Mouse (Mus musculus) effector memory CD4-positive, alpha-beta T cell, adult 5 months (primary cell): ENCODE results near the gene S100a8. TPM values are rescaled to one million over a fixed set of nuclear protein-coding genes. Genes with fewer than 3 reads are reported as not detected.

ENCODE experiments used
- polyA plus RNA-seq: library from polyadenylated mRNA; unstranded; fragments of 100-300 nt; shearing (Covaris generic); gene quantifications from one replicate; pipeline ENCODE4 v1.2.1, GENCODE M21; 2017

The S100a8 gene
- not detected for polyA plus RNA-seq

GRCm38 (mm10) chr3:90668846-90669245, at the start of gene S100a8:
S100a8 (plus strand) TSS chr3:90668978.

DNA sequence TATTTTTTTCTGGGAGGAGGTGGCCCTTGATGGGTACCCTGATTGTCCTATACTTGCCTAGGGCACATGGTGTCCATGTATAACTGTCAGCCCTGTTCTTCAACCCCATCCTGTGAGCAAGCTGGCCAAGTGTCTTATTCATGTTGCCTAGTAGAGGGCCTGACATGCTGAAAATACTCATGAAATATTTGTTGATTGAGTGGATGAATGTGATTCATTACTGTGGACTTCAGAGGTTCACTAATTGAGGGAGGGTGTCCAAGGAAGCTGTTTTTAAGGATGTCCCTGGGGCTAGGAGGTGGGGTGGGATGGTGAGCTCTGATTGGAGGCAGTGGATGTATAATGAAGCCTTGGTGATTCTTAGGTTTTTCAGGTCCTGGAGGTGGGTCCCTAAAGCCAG, 15.1 kb upstream of the S100a8 start, which contains the start of gene S100a7a:
TSS of gene S100a7a (plus strand) at position 301 of the 400 bp plus-strand sequence.

GRCm38 (mm10) chr3:90695613-90696012, 26.8 kb downstream of the S100a8 start, which contains the start of gene S100a9:
S100a9 (minus strand) TSS chr3:90695721.

Other genes with a start within 250 kb of the S100a8 start
- gene Ints3, start 235.4 kb upstream of the S100a8 start, polyA plus RNA-seq: 18.6 TPM
- gene Npr1, start 203.1 kb upstream of the S100a8 start, polyA plus RNA-seq: not detected
- gene Ilf2, start 192.9 kb upstream of the S100a8 start, polyA plus RNA-seq: 84.0 TPM
- 56.9 TPM for gene Snapin, start 177.9 kb upstream of the S100a8 start, polyA plus RNA-seq
- 165 TPM for gene Chtop, start 159.5 kb upstream of the S100a8 start, polyA plus RNA-seq
- 1.1 TPM for gene S100a1, start 154.6 kb upstream of the S100a8 start, polyA plus RNA-seq
- gene S100a13, start 154.5 kb upstream of the S100a8 start, polyA plus RNA-seq: 123 TPM
- not detected for gene S100a14, start 142.1 kb upstream of the S100a8 start, polyA plus RNA-seq
- not detected for gene S100a16, start 131.7 kb upstream of the S100a8 start, polyA plus RNA-seq
- 2.3 TPM for gene S100a3, start 108.4 kb upstream of the S100a8 start, polyA plus RNA-seq
- not detected for gene S100a2, start 78.7 kb upstream of the S100a8 start, polyA plus RNA-seq
- not detected for gene Gm42674, start 67.1 kb upstream of the S100a8 start, polyA plus RNA-seq
- 279 TPM for gene S100a4, start 65.2 kb upstream of the S100a8 start, polyA plus RNA-seq
- gene S100a5, start 60.5 kb upstream of the S100a8 start, polyA plus RNA-seq: not detected
- 579 TPM for gene S100a6, start 56.1 kb upstream of the S100a8 start, polyA plus RNA-seq
- 0.39 TPM for gene S100a7a, start 15.0 kb upstream of the S100a8 start, polyA plus RNA-seq
- not detected for gene S100a9, start 26.7 kb downstream of the S100a8 start, polyA plus RNA-seq
- not detected for gene Pglyrp4, start 57.9 kb downstream of the S100a8 start, polyA plus RNA-seq
- not detected for gene Gm5849, start 108.9 kb downstream of the S100a8 start, polyA plus RNA-seq